Mouse (Mus musculus) spleen, adult 2 months (tissue): ENCODE data around the gene Ddx6. TPM values are rescaled to one million over a fixed set of nuclear protein-coding genes. Genes with fewer than 3 reads are reported as not detected.

Experiments used
- DNase-seq, 2 experiments: peaks; one replicate each; pipeline versions ENCODE4 v3.0.0 to v3.0.0-alpha.2; 2012 to 2021; ENCODE audit warnings: low spot score in 2 of 2, low read depth in 1 of 2
- H3K27ac ChIP-seq: fragments of 200-500 bp; 2 replicates; pipeline ENCODE4 v1.5.1; 2012; ENCODE audit warnings: low read length, inconsistent platforms; ENCODE audit not compliant: insufficient read depth
- H3K27me3 ChIP-seq: fragments of 200-500 bp; 2 replicates; pipeline ENCODE4 v1.6.1; 2012; ENCODE audit warnings: mild to moderate bottlenecking, moderate library complexity, low read length, inconsistent platforms; ENCODE audit not compliant: control insufficient read depth, insufficient read depth
- H3K36me3 ChIP-seq: fragments of 200-500 bp; 2 replicates; pipeline ENCODE4 v1.6.1; 2012; ENCODE audit warnings: mild to moderate bottlenecking, low read length, inconsistent platforms; ENCODE audit not compliant: control insufficient read depth, insufficient read depth
- H3K4me1 ChIP-seq: fragments of 200-500 bp; 2 replicates; pipeline ENCODE4 v1.6.1; 2011; ENCODE audit warnings: inconsistent platforms; ENCODE audit not compliant: control insufficient read depth, insufficient read depth, insufficient read length
- H3K4me3 ChIP-seq: fragments of 200-500 bp; 2 replicates; pipeline ENCODE4 v1.5.1; 2011; ENCODE audit warnings: mild to moderate bottlenecking, inconsistent platforms; ENCODE audit not compliant: insufficient read depth, insufficient read length; ENCODE audit errors: extremely low read depth
- CTCF ChIP-seq: fragments of 200-500 bp; IDR thresholded peaks from 2 replicates; pipeline ENCODE4 v1.5.1; 2011; ENCODE audit warnings: mild to moderate bottlenecking, inconsistent platforms; ENCODE audit not compliant: insufficient read depth, insufficient read length, insufficient replicate concordance; ENCODE audit errors: extremely low read depth
- POLR2A ChIP-seq: fragments of 200-500 bp; IDR thresholded peaks from 2 replicates; pipeline ENCODE4 v1.6.1; 2011; ENCODE audit warnings: low read depth, low read length, inconsistent platforms
- WGBS: fragments of 180-500 bp; shearing (Covaris S2); methylation state at CpG from one replicate; pipeline ENCODE4 v1.1.7; 2018; 5-methylcytosine and 5-hydroxymethylcytosine counted together
- polyA plus RNA-seq: library from polyadenylated mRNA; depleted of rRNA; stranded (reverse); fragments of >200 nt; gene quantifications from 2 replicates; pipeline ENCODE4 v1.2.3, GENCODE M21; 2012

Gene Ddx6
- polyA plus RNA-seq, 1 experiment = 15.3 TPM

- DNase-seq = no peak
- Histone ChIP-seq H3K4me1 (0 out of 2 replicates have a peak, but pooled peaks cover 3% of the 10 kb centered on the region), H3K27ac (no peak overlapping the region), H3K36me3 (no peaks in the 10 kb centered on the region), H3K4me3 (no peak overlapping the region), H3K27me3 (no peaks in the 10 kb centered on the region)
- WGBS = 82% methylated on average over 7 of the region's 7 CpGs
- TF ChIP-seq CTCF (no peak), POLR2A (no peak)
Observed at GRCm38 (mm10) chr9:44591595-44592188, 13.0 kb upstream of the Ddx6 start.

GRCm38 (mm10) chr9:44593221-44593620, 11.5 kb upstream of the Ddx6 start:
- TF ChIP-seq CTCF (no peak), POLR2A (no peak)
- 88% methylated on average over 4 of the region's 4 CpGs for WGBS
- H3K27ac ChIP-seq = no peak overlapping the region

GRCm38 (mm10) chr9:44593886-44594285, 10.8 kb upstream of the Ddx6 start:
- no peak for DNase-seq
- no peak overlapping the region for H3K27ac ChIP-seq
- no peaks in the 10 kb centered on the region for H3K27me3 ChIP-seq
- WGBS = 84% methylated on average over 4 of the region's 4 CpGs
- TF ChIP-seq CTCF = no peak
- no peak for TF ChIP-seq POLR2A
- no peaks in the 10 kb centered on the region for H3K4me1 ChIP-seq
- no peaks in the 10 kb centered on the region for H3K36me3 ChIP-seq
- no peak overlapping the region for H3K4me3 ChIP-seq

More at GRCm38 (mm10) chr9:44593221-44593620, 11.5 kb upstream of the Ddx6 start:
- H3K27me3 ChIP-seq = no peaks in the 10 kb centered on the region
- no peak for DNase-seq
- H3K36me3 ChIP-seq = no peaks in the 10 kb centered on the region
- H3K4me3 ChIP-seq = no peak overlapping the region
- H3K4me1 ChIP-seq = no peaks in the 10 kb centered on the region

- no peak overlapping the region for H3K27ac ChIP-seq
- H3K4me1 ChIP-seq = peaks cover 2% of the 10 kb centered on the region; the same call in 1 of the 2 replicates
- TF ChIP-seq POLR2A = no peak
- no peak overlapping the region for H3K4me3 ChIP-seq
- WGBS = 92% methylated on average over 9 of the region's 9 CpGs
- DNase-seq = no peak
- H3K27me3 ChIP-seq = no peaks in the 10 kb centered on the region
- no peaks in the 10 kb centered on the region for H3K36me3 ChIP-seq
Observed at GRCm38 (mm10) chr9:44594901-44595536, 9.7 kb upstream of the Ddx6 start.

GRCm38 (mm10) chr9:44595537-44595930, 9.2 kb upstream of the Ddx6 start:
- H3K4me1 ChIP-seq = peaks cover 4% of the 10 kb centered on the region; the same call in 1 of the 2 replicates
- no peak overlapping the region for H3K4me3 ChIP-seq
- 89% methylated on average over 1 of the region's 1 CpGs for WGBS
- TF ChIP-seq CTCF (no peak), POLR2A (no peak)
- no peaks in the 10 kb centered on the region for H3K36me3 ChIP-seq
- H3K27ac ChIP-seq = no peak overlapping the region
- H3K27me3 ChIP-seq = no peaks in the 10 kb centered on the region
- no peak for DNase-seq

- H3K4me3 ChIP-seq = no peak overlapping the region
- H3K4me1 ChIP-seq = peaks cover 6% of the 10 kb centered on the region; the same call in 1 of the 2 replicates
- H3K27ac ChIP-seq = no peak overlapping the region
- peaks cover 2% of the 10 kb centered on the region; the same call in 1 of the 2 replicates for H3K36me3 ChIP-seq
- WGBS = 87% methylated on average over 2 of the region's 2 CpGs
- TF ChIP-seq POLR2A (no peak), CTCF (no peak)
- no peaks in the 10 kb centered on the region for H3K27me3 ChIP-seq
- no peak for DNase-seq
Observed at GRCm38 (mm10) chr9:44597742-44598141, 7.0 kb upstream of the Ddx6 start.

GRCm38 (mm10) chr9:44598899-44599495, 5.7 kb upstream of the Ddx6 start:
- Histone ChIP-seq H3K27me3 (no peaks in the 10 kb centered on the region), H3K4me3 (no peak overlapping the region), H3K4me1 (peaks cover 8% of the 10 kb centered on the region; the same call in 1 of the 2 replicates), H3K36me3 (peaks cover 2% of the 10 kb centered on the region; the same call in 1 of the 2 replicates), H3K27ac (no peak overlapping the region)
- TF ChIP-seq CTCF = no peak
- TF ChIP-seq POLR2A = no peak
- WGBS = 67% methylated on average over 18 of the region's 18 CpGs
- DNase-seq = no peak
